Mouse (Mus musculus) kidney, postnatal 25 days (tissue): ENCODE measurements around the gene Wnt9b.

Source experiments
- DNase-seq, 2 experiments: peaks; one replicate each; pipeline ENCODE4 v3.0.0; 2021; ENCODE audit warnings: mixed read lengths in 2 of 2

Wnt9b gene

GRCm38 (mm10) chr11:103731594-103731993, 18.0 kb downstream of the Wnt9b start:
- DNase-seq = peak in 1 of 2 experiments; percentile 53

DNA sequence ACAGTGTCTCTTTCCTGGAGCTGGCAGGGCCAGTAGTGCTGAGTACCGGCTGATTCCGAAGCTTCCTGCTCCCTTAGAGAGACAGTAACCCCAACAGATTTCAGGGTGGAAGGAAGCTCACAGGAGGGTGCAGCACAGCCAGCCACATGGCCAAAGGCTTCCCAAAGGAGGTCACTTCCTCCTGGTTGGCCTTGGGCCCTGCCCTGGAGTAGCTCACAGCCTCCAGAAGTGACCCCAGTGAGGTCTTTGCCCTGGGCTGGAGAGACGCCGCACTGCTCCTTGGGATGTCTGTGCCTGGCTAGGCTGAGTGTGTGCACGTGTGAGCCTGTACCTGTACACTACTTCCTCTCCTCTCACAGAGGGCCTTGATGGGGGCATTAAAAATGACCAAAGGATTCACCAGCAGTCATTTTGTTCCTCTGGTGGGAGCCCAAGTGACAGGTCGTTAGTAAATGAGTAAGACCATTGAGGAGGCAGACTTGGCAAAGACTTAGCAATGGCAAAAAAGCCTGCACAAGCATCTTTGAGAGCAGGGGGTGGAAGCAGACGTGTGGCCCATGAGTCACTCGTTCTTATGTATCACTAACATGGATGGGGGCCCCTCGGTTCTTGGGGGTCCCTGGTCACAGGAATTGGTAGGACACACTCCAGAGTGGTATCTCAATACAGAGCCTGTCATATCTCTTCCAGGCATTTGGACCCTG, 20.2 kb downstream of the Wnt9b start:
- DNase-seq = peak; percentile 43 to 83

- DNase-seq = no peak
These were observed 25.3 kb downstream of the Wnt9b start for GRCm38 (mm10) chr11:103724331-103724771.

GRCm38 (mm10) chr11:103722040-103722481, 27.6 kb downstream of the Wnt9b start:
- peak; percentile 41 to 66 for DNase-seq

DNA sequence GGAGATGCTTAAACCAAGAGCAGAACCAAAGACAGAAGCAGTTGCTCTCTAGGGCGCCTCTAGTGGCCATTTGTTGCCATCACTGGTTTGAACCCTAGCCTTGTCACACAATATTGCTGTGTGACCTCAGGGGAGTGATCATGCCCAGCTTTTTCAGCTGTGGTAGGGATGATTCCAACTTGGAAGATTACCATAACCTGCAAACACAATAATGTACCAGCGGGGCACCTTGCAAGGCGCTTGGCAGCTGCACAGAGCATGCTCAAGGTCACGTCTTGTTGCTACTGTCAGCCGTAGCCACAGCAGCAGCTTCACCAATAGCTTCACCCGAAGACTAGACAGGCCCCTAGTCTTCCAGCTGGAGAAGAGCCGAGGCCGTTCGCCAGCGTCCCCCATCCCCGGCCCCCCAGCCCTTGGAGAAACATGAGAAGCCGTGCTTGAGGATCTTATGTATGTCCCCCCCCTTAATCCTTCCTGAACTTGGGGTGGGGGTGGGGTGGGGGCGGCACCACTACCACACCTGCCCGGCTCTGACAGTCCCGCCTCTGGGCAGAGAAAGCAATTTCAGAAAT, 28.1 kb downstream of the Wnt9b start:
- DNase-seq = peak; percentile 53 to 62

DNA sequence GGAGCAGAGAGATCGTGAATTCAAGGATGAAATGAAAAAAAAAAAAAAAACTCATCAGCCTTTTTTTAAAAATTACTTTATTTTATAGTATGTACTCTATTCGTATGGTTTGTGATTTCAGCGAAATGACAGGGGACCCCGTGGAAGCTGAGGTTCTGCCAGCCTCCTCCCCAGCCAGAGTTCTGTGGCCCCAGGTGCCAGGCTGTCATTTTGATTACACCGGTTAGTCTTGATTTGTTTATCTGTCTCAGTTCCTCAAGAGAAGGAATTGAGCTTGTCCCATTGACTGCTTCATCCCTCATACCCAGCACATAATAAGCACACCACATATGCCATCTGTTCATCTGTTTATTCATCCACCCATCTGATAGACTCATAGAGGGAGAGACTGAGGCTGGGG, 30.2 kb downstream of the Wnt9b start:
- DNase-seq = no peak

DNA sequence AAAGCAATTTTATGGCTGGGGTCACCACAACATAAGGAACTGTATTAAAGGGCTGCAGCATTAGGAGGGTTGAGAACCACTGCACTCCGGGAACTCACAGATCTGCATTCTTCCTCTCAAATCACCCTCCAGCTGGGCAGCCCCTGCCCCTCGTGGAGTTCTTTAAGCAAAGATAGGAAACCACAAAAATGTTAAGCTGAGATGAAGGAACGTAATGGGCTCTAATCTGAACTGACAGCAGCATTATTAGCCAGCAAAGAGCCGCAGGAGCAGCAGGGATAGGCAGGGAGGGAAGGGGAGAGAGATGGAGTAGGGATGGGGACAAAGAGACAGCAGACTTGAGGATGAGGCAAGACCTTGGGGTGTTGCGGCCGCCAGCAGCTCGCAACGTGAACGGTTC, 32.6 kb downstream of the Wnt9b start:
- DNase-seq = no peak

GRCm38 (mm10) chr11:103714074-103714473, 35.5 kb downstream of the Wnt9b start:
- no peak for DNase-seq

- DNase-seq = peak; percentile 36 to 72
These were observed 37.6 kb downstream of the Wnt9b start for GRCm38 (mm10) chr11:103711851-103712587.

DNA sequence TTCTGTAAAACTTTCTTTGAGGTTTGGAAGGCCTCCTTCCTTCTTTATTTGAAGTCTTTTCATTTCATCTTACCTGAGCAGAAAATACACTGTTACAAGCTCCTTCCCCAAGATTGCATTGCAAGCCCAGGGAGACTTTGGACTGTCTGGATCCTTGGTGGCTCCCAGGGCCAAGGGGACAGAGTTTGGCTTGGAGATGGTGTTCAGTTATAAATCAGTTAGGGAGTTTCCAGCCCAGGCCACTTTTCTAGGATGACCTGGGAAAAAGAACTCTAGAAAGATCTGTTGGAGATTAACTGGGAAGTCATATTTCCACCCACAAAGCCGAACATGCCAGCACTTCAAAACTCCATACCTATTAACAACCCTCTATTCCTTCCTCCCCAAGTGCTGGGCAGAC, 39.6 kb downstream of the Wnt9b start:
- peak; percentile 48 to 72 for DNase-seq

GRCm38 (mm10) chr11:103707005-103707404, 42.6 kb downstream of the Wnt9b start:
- DNase-seq = peak; percentile 85 to 94

- DNase-seq = peak in 1 of 2 experiments; percentile 19
These were observed 51.4 kb downstream of the Wnt9b start for GRCm38 (mm10) chr11:103698226-103698625.

GRCm38 (mm10) chr11:103697565-103698176, 52.0 kb downstream of the Wnt9b start, which contains the start of gene Gosr2:
TSS of gene Gosr2 (minus strand) at chr11:103697898.
- peak; percentile 92 to 96 for DNase-seq

GRCm38 (mm10) chr11:103696851-103697564, 52.6 kb downstream of the Wnt9b start:
- DNase-seq = peak in 1 of 2 experiments; percentile 62

GRCm38 (mm10) chr11:103693241-103693640, 56.4 kb downstream of the Wnt9b start:
- no peak for DNase-seq

DNA sequence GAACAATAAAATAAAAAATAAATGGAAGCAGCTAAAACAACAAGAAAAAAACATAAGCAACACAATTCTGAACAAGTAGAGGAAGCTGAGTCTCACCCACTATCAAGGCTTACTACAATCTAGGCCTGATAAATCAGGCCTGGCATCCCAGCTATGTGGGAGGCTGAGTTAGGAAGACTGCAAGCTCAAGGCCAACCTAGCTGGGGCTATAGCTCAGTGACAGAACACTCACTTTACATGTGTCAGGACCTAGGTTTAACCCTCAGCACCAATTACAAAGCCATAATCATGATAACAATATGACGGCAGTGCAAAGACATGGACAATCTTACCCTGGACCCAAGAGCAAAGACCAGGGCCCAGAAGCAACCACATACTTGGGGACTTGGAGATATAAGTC, 58.6 kb downstream of the Wnt9b start:
- DNase-seq = no peak

DNA sequence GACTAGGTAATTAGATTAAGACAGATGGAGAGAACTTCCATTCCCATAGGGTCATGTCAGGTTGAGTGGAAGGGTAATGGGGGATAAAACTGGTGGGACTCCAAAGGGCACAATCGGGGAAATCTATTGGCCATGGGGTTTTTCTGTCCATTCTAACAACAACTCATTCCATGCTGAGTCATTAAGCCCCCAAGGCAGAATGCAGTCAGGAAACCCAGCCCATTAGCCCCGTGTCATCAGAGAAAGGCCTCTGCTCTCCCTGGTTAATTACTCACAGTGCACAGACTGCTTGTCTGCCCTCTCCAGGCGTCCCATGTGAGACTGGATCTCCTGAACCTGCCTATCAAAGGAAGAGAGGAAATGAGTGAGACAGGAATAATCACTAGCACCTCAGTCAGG, 60.6 kb downstream of the Wnt9b start:
- peak in 1 of 2 experiments; percentile 42 for DNase-seq

GRCm38 (mm10) chr11:103688271-103688979, 61.2 kb downstream of the Wnt9b start:
- DNase-seq = peak in 1 of 2 experiments; percentile 22

GRCm38 (mm10) chr11:103686706-103687105, 62.9 kb downstream of the Wnt9b start:
- DNase-seq = peak in 1 of 2 experiments; percentile 20

DNA sequence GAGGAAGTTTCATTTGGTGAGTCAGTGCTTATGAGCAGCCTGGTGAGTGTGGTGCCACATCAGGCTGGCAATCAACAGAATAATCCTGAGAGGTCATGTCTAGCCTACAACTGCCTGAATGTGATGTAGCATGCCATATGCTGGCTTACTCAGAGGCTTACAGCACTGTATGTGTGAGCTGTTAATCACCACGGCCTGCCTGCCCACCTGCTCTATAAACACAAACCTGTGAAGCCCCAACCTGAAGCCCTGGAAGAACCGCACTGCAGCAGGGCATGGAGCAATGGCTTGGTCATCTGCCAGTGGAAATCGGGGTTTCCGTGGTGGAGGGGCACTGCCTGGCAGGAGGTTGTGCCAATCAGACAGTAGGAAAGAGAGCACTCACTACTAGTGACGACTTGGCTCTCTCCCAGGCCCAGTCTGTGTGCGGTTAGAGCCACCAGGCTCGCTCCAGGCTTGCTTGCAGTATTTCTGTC, 64.3 kb downstream of the Wnt9b start:
- peak in 1 of 2 experiments; percentile 34 for DNase-seq

DNA sequence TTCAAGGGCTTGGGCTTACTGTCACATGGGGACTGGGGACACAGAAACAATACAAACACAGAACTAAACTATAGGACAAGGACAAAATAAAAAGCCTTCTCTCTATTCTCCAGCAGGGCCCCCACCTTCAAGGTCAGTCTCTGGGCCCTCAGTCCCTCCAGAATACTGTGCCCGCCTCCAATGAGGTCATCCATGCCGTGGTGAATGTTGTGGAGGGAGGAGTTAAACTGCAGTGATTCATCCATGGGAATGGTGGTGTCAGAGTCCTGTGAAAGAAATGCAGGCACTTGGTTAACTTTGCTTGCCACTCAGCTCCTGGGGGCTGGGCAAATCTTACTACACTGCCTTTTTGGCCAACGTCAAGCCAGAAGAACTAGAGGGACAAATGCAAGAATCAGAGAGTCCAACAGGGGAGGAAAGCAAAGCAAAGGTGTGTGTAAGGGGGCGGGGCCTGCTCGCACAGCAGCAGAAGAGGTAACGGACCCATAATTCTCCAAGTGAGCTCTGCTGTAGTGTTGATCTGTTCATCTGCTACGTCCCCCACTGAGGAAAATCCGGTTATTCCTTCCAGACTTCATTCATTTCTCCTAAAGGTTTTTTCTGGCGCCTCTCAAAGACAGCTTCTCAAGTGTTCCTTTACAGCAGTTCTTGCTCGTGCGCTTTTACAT, 65.8 kb downstream of the Wnt9b start:
- DNase-seq = no peak
